Mouse (Mus musculus): ENCODE measurements around the gene Rps6kb1. TPM values are rescaled to one million over a fixed set of nuclear protein-coding genes. Genes with fewer than 3 reads are reported as not detected.

The Rps6kb1 gene
- polyA plus RNA-seq, 1 experiment from 2014 or later = 50.7 TPM

- Histone ChIP-seq H3K4me2 (ENCODE audit: low read length) (no peak overlapping the region), H3K4me3 (ENCODE audit: low read depth, low read length) (no peak overlapping the region), H3K9me3 (ENCODE audit: control insufficient read depth, low read length) (no peaks in the 10 kb centered on the region), H3K4me1 (replicated peaks; ENCODE audit: control insufficient read depth, insufficient read depth, low read length) (no peaks in the 10 kb centered on the region), H3K27ac (ENCODE audit: low read depth) (no peak overlapping the region), H3K27me3 (replicated peaks; ENCODE audit: control insufficient read depth, insufficient read depth, low read length) (no peaks in the 10 kb centered on the region), H3K36me3 (ENCODE audit: control insufficient read depth, insufficient read depth, low read length) (peaks cover 97% of the 10 kb centered on the region), H3K9ac (ENCODE audit: low read length) (no peak overlapping the region)
- WGBS = 97% methylated on average over 2 of the region's 2 CpGs
- DNase-seq (ENCODE audit: low spot score) = no peak
- no peak for ATAC-seq (replicated peaks; ENCODE audit: low FRiP score, low TSS enrichment, low read depth)
Measured at GRCm38 (mm10) chr11:86507991-86508390, 36.6 kb downstream of the Rps6kb1 start.

- no peak for ATAC-seq (replicated peaks; ENCODE audit: low FRiP score, low TSS enrichment, low read depth)
- no peaks in the 10 kb centered on the region for H3K4me1 ChIP-seq (replicated peaks; ENCODE audit: control insufficient read depth, insufficient read depth, low read length)
- WGBS = 58% methylated on average over 2 of the region's 2 CpGs
- H3K9me3 ChIP-seq (ENCODE audit: control insufficient read depth, low read length) = no peaks in the 10 kb centered on the region
- H3K36me3 ChIP-seq (ENCODE audit: control insufficient read depth, insufficient read depth, low read length) = peaks cover 96% of the 10 kb centered on the region
- H3K4me2 ChIP-seq (ENCODE audit: low read length) = no peak overlapping the region
- no peak overlapping the region for H3K9ac ChIP-seq (ENCODE audit: low read length)
- no peak overlapping the region for H3K4me3 ChIP-seq (ENCODE audit: low read depth, low read length)
- H3K27me3 ChIP-seq (replicated peaks; ENCODE audit: control insufficient read depth, insufficient read depth, low read length) = no peaks in the 10 kb centered on the region
- DNase-seq (ENCODE audit: low spot score) = no peak
- H3K27ac ChIP-seq (ENCODE audit: low read depth) = no peak overlapping the region
Measured at GRCm38 (mm10) chr11:86507334-86507733, 37.3 kb downstream of the Rps6kb1 start.

GRCm38 (mm10) chr11:86503121-86503520, 41.5 kb downstream of the Rps6kb1 start:
- Histone ChIP-seq H3K9me3 (ENCODE audit: control insufficient read depth, low read length) (no peaks in the 10 kb centered on the region), H3K9ac (ENCODE audit: low read length) (no peak overlapping the region), H3K27me3 (replicated peaks; ENCODE audit: control insufficient read depth, insufficient read depth, low read length) (no peaks in the 10 kb centered on the region), H3K36me3 (ENCODE audit: control insufficient read depth, insufficient read depth, low read length) (peaks cover 79% of the 10 kb centered on the region), H3K4me2 (ENCODE audit: low read length) (no peak overlapping the region), H3K27ac (ENCODE audit: low read depth) (no peak overlapping the region), H3K4me1 (replicated peaks; ENCODE audit: control insufficient read depth, insufficient read depth, low read length) (no peaks in the 10 kb centered on the region), H3K4me3 (ENCODE audit: low read depth, low read length) (no peak overlapping the region)
- 91% methylated on average over 2 of the region's 2 CpGs for WGBS
- DNase-seq (ENCODE audit: low spot score) (no peak), ATAC-seq (replicated peaks; ENCODE audit: low FRiP score, low TSS enrichment, low read depth) (no peak)

GRCm38 (mm10) chr11:86500795-86501194, 43.8 kb downstream of the Rps6kb1 start:
- H3K4me2 ChIP-seq (ENCODE audit: low read length) = no peak overlapping the region
- no peaks in the 10 kb centered on the region for H3K4me1 ChIP-seq (replicated peaks; ENCODE audit: control insufficient read depth, insufficient read depth, low read length)
- no peak overlapping the region for H3K27ac ChIP-seq (ENCODE audit: low read depth)
- H3K9me3 ChIP-seq (ENCODE audit: control insufficient read depth, low read length) = no peaks in the 10 kb centered on the region
- ATAC-seq (replicated peaks; ENCODE audit: low FRiP score, low TSS enrichment, low read depth) = no peak
- no peak overlapping the region for H3K4me3 ChIP-seq (ENCODE audit: low read depth, low read length)
- WGBS = 82% methylated on average over 1 of the region's 1 CpGs
- H3K9ac ChIP-seq (ENCODE audit: low read length) = no peak overlapping the region
- DNase-seq (ENCODE audit: low spot score) = no peak
- H3K27me3 ChIP-seq (replicated peaks; ENCODE audit: control insufficient read depth, insufficient read depth, low read length) = no peaks in the 10 kb centered on the region
- H3K36me3 ChIP-seq (ENCODE audit: control insufficient read depth, insufficient read depth, low read length) = peaks cover 76% of the 10 kb centered on the region

- Histone ChIP-seq H3K27me3 (replicated peaks; ENCODE audit: control insufficient read depth, insufficient read depth, low read length) (no peaks in the 10 kb centered on the region), H3K9me3 (ENCODE audit: control insufficient read depth, low read length) (no peaks in the 10 kb centered on the region), H3K4me1 (replicated peaks; ENCODE audit: control insufficient read depth, insufficient read depth, low read length) (no peaks in the 10 kb centered on the region), H3K9ac (ENCODE audit: low read length) (no peak overlapping the region), H3K4me3 (ENCODE audit: low read depth, low read length) (no peak overlapping the region), H3K36me3 (ENCODE audit: control insufficient read depth, insufficient read depth, low read length) (peaks cover 68% of the 10 kb centered on the region), H3K27ac (ENCODE audit: low read depth) (no peak overlapping the region), H3K4me2 (ENCODE audit: low read length) (no peak overlapping the region)
- ATAC-seq (replicated peaks; ENCODE audit: low FRiP score, low TSS enrichment, low read depth) = no peak
- DNase-seq (ENCODE audit: low spot score) = no peak
- 73% methylated on average over 3 of the region's 3 CpGs for WGBS
Measured at GRCm38 (mm10) chr11:86497908-86498307, 46.7 kb downstream of the Rps6kb1 start.

GRCm38 (mm10) chr11:86497356-86497755, 47.2 kb downstream of the Rps6kb1 start:
- no peak overlapping the region for H3K9ac ChIP-seq (ENCODE audit: low read length)
- 94% methylated on average over 1 of the region's 1 CpGs for WGBS
- no peak overlapping the region for H3K4me2 ChIP-seq (ENCODE audit: low read length)
- ATAC-seq (replicated peaks; ENCODE audit: low FRiP score, low TSS enrichment, low read depth) = no peak
- DNase-seq (ENCODE audit: low spot score) = no peak
- no peaks in the 10 kb centered on the region for H3K4me1 ChIP-seq (replicated peaks; ENCODE audit: control insufficient read depth, insufficient read depth, low read length)
- H3K27me3 ChIP-seq (replicated peaks; ENCODE audit: control insufficient read depth, insufficient read depth, low read length) = no peaks in the 10 kb centered on the region
- peaks cover 68% of the 10 kb centered on the region for H3K36me3 ChIP-seq (ENCODE audit: control insufficient read depth, insufficient read depth, low read length)
- H3K27ac ChIP-seq (ENCODE audit: low read depth) = no peak overlapping the region
- H3K9me3 ChIP-seq (ENCODE audit: control insufficient read depth, low read length) = no peaks in the 10 kb centered on the region
- no peak overlapping the region for H3K4me3 ChIP-seq (ENCODE audit: low read depth, low read length)

GRCm38 (mm10) chr11:86490782-86491181, 53.8 kb downstream of the Rps6kb1 start:
- Histone ChIP-seq H3K27ac (ENCODE audit: low read depth) (no peak overlapping the region), H3K36me3 (ENCODE audit: control insufficient read depth, insufficient read depth, low read length) (peaks cover 57% of the 10 kb centered on the region), H3K9me3 (ENCODE audit: control insufficient read depth, low read length) (no peaks in the 10 kb centered on the region), H3K4me1 (replicated peaks; ENCODE audit: control insufficient read depth, insufficient read depth, low read length) (peaks cover 3% of the 10 kb centered on the region), H3K4me2 (ENCODE audit: low read length) (no peak overlapping the region), H3K9ac (ENCODE audit: low read length) (no peak overlapping the region), H3K4me3 (ENCODE audit: low read depth, low read length) (no peak overlapping the region), H3K27me3 (replicated peaks; ENCODE audit: control insufficient read depth, insufficient read depth, low read length) (no peaks in the 10 kb centered on the region)
- WGBS = 91% methylated on average over 1 of the region's 1 CpGs
- DNase-seq (ENCODE audit: low spot score) (no peak), ATAC-seq (replicated peaks; ENCODE audit: low FRiP score, low TSS enrichment, low read depth) (no peak)

GRCm38 (mm10) chr11:86484910-86485510, 59.6 kb downstream of the Rps6kb1 start:
- H3K4me2 ChIP-seq (ENCODE audit: low read length) = peak overlapping the region; percentile 77
- no peak for DNase-seq (ENCODE audit: low spot score)
- peaks cover 14% of the 10 kb centered on the region for H3K36me3 ChIP-seq (ENCODE audit: control insufficient read depth, insufficient read depth, low read length)
- WGBS = under 1% methylated on average over 25 of the region's 25 CpGs
- peak overlapping the region; percentile 86 for H3K4me3 ChIP-seq (ENCODE audit: low read depth, low read length)
- H3K4me1 ChIP-seq (replicated peaks; ENCODE audit: control insufficient read depth, insufficient read depth, low read length) = peaks cover 10% of the 10 kb centered on the region
- peak overlapping the region; percentile 78 for H3K9ac ChIP-seq (ENCODE audit: low read length)
- no peaks in the 10 kb centered on the region for H3K9me3 ChIP-seq (ENCODE audit: control insufficient read depth, low read length)
- peak overlapping the region; percentile 84 for H3K27ac ChIP-seq (ENCODE audit: low read depth)
- no peaks in the 10 kb centered on the region for H3K27me3 ChIP-seq (replicated peaks; ENCODE audit: control insufficient read depth, insufficient read depth, low read length)
- ATAC-seq (replicated peaks; ENCODE audit: low FRiP score, low TSS enrichment, low read depth) = peak; percentile 65; the same call in 1 of the 2 replicates
